Mouse (Mus musculus): Measurements from ENCODE around the gene Grb10. TPM values are rescaled to one million over a fixed set of nuclear protein-coding genes. Genes with fewer than 3 reads are reported as not detected.
A peak's percentile ranks its signal among the peaks of the same experiment; 100 is the strongest.

The Grb10 gene
- polyA plus RNA-seq, 1 experiment from 2014 or later = 121 TPM

- Histone ChIP-seq H3K27ac (ENCODE audit: low read depth) (no peak overlapping the region), H3K27me3 (ENCODE audit: insufficient read depth, low read length) (no peaks in the 10 kb centered on the region), H3K9me3 (ENCODE audit: low read length) (no peaks in the 10 kb centered on the region), H3K4me3 (ENCODE audit: low read depth, low read length) (no peak overlapping the region), H3K36me3 (replicated peaks; ENCODE audit: insufficient read depth, low read length) (peaks cover 16% of the 10 kb centered on the region), H3K4me2 (ENCODE audit: low read depth, low read length) (no peak overlapping the region), H3K4me1 (ENCODE audit: insufficient read depth) (peaks cover 2% of the 10 kb centered on the region; the same call in 1 of the 2 replicates), H3K9ac (replicated peaks) (no peak overlapping the region)
- DNase-seq = no peak
- no peak for TF ChIP-seq CTCF (IDR thresholded peaks at IDR 0.05; ENCODE audit: low read depth)
- no peak for ATAC-seq
- 75% methylated on average over 10 of the region's 10 CpGs for WGBS (ENCODE audit: insufficient replicate concordance)
Measured at GRCm38 (mm10) chr11:11937340-11938030, 101.0 kb downstream of the Grb10 start.

GRCm38 (mm10) chr11:11934808-11935207 is 103.7 kb downstream of the Grb10 start:
- Histone ChIP-seq H3K9ac (replicated peaks) (no peak overlapping the region), H3K4me1 (ENCODE audit: insufficient read depth) (peaks cover 7% of the 10 kb centered on the region; the same call in 1 of the 2 replicates), H3K27ac (ENCODE audit: low read depth) (no peak overlapping the region), H3K27me3 (ENCODE audit: insufficient read depth, low read length) (no peaks in the 10 kb centered on the region), H3K4me3 (ENCODE audit: low read depth, low read length) (no peak overlapping the region), H3K9me3 (ENCODE audit: low read length) (no peaks in the 10 kb centered on the region), H3K4me2 (ENCODE audit: low read depth, low read length) (no peak overlapping the region), H3K36me3 (replicated peaks; ENCODE audit: insufficient read depth, low read length) (peaks cover 14% of the 10 kb centered on the region)
- DNase-seq (no peak), ATAC-seq (no peak)
- WGBS (ENCODE audit: insufficient replicate concordance) = 74% methylated on average over 8 of the region's 8 CpGs
- TF ChIP-seq CTCF (IDR thresholded peaks at IDR 0.05; ENCODE audit: low read depth) (no peak), EP300 (IDR thresholded peaks at IDR 0.05; ENCODE audit: low read depth) (no peak)

DNA sequence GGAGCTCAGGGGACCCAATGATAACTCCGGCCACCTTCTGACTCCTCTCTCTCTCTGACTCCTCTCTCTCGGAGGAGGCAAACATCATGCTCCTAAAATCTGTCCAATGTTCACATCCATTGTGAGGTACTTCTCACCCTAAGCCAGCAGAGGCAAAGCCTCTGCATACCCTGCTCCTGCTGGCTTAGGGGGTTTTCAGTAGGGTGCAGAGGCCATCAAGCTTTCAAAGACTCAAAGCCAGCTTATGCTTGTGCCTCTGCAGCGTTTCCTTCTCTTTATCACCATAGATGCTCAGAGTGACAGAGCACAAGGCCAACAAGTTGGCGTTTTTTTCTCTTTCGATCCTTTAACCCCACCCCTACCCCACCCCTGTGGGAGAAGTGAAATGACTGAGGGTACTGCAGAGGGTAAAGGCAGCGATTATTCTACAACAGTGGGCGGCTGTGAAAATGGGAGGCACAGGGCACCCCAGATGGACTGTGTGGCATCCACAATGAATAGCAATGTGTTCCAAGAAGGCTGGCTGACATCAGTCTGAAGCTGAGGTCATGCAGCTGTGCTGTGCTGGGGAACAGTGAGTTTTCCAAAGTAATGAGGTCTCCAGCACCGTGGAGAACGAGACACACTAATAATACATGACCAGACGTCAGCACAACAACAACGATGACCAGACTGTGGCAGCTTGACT is 106.2 kb downstream of the Grb10 start:
- Histone ChIP-seq H3K36me3 (replicated peaks; ENCODE audit: insufficient read depth, low read length) (peaks cover 9% of the 10 kb centered on the region; the same call in 1 of the 2 replicates), H3K9ac (replicated peaks) (no peak overlapping the region), H3K9me3 (ENCODE audit: low read length) (no peaks in the 10 kb centered on the region), H3K27ac (ENCODE audit: low read depth) (peak overlapping the region; percentile 19; the same call in 1 of the 2 replicates), H3K4me2 (ENCODE audit: low read depth, low read length) (no peak overlapping the region), H3K4me1 (ENCODE audit: insufficient read depth) (peaks cover 9% of the 10 kb centered on the region; the same call in 1 of the 2 replicates), H3K4me3 (ENCODE audit: low read depth, low read length) (no peak overlapping the region), H3K27me3 (ENCODE audit: insufficient read depth, low read length) (no peaks in the 10 kb centered on the region)
- WGBS (ENCODE audit: insufficient replicate concordance) = 77% methylated on average over 11 of the region's 11 CpGs
- no peak for ATAC-seq
- TF ChIP-seq EP300 (IDR thresholded peaks at IDR 0.05; ENCODE audit: low read depth) (no peak), CTCF (IDR thresholded peaks at IDR 0.05; ENCODE audit: low read depth) (no peak)
- DNase-seq = no peak

DNA sequence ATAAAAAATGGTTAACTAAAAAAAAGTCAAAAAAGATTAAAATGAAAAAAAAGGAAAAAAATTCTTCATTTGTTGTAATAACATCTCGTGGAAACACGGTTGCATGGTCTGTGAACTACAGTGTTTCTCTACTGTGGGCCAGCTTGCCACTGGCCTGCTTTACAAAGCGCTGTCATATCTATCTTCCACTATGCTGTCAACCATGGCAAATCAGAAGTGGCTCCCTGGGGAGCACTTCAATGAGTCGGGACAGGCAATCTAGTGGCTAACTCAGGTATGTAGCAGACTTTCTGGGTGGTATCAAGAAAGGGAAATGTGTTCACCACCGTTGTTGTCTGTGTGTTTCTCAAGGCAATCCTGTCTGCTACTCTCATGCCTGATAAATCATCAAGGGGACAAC is 106.8 kb downstream of the Grb10 start:
- H3K9ac ChIP-seq (replicated peaks) = no peak overlapping the region
- H3K27ac ChIP-seq (ENCODE audit: low read depth) = 0 out of 2 replicates have a peak overlapping the region, but pooled peaks have one; percentile 19
- peaks cover 9% of the 10 kb centered on the region; the same call in 1 of the 2 replicates for H3K4me1 ChIP-seq (ENCODE audit: insufficient read depth)
- TF ChIP-seq CTCF (IDR thresholded peaks at IDR 0.05; ENCODE audit: low read depth) (no peak), EP300 (IDR thresholded peaks at IDR 0.05; ENCODE audit: low read depth) (no peak)
- H3K36me3 ChIP-seq (replicated peaks; ENCODE audit: insufficient read depth, low read length) = peaks cover 9% of the 10 kb centered on the region; the same call in 1 of the 2 replicates
- no peak overlapping the region for H3K4me3 ChIP-seq (ENCODE audit: low read depth, low read length)
- no peak for ATAC-seq
- H3K27me3 ChIP-seq (ENCODE audit: insufficient read depth, low read length) = no peaks in the 10 kb centered on the region
- no peaks in the 10 kb centered on the region for H3K9me3 ChIP-seq (ENCODE audit: low read length)
- 78% methylated on average over 5 of the region's 5 CpGs for WGBS (ENCODE audit: insufficient replicate concordance)
- H3K4me2 ChIP-seq (ENCODE audit: low read depth, low read length) = no peak overlapping the region
- no peak for DNase-seq

GRCm38 (mm10) chr11:11930527-11930926 is 108.0 kb downstream of the Grb10 start:
- H3K4me2 ChIP-seq (ENCODE audit: low read depth, low read length) = no peak overlapping the region
- H3K4me3 ChIP-seq (ENCODE audit: low read depth, low read length) = no peak overlapping the region
- 78% methylated on average over 11 of the region's 11 CpGs for WGBS (ENCODE audit: insufficient replicate concordance)
- ATAC-seq (no peak), DNase-seq (no peak)
- TF ChIP-seq CTCF (IDR thresholded peaks at IDR 0.05; ENCODE audit: low read depth) (no peak), EP300 (IDR thresholded peaks at IDR 0.05; ENCODE audit: low read depth) (no peak)
- peaks cover 7% of the 10 kb centered on the region; the same call in 1 of the 2 replicates for H3K36me3 ChIP-seq (replicated peaks; ENCODE audit: insufficient read depth, low read length)
- peaks cover 9% of the 10 kb centered on the region; the same call in 1 of the 2 replicates for H3K4me1 ChIP-seq (ENCODE audit: insufficient read depth)
- H3K27ac ChIP-seq (ENCODE audit: low read depth) = no peak overlapping the region
- H3K27me3 ChIP-seq (ENCODE audit: insufficient read depth, low read length) = no peaks in the 10 kb centered on the region
- no peak overlapping the region for H3K9ac ChIP-seq (replicated peaks)
- H3K9me3 ChIP-seq (ENCODE audit: low read length) = no peaks in the 10 kb centered on the region

- TF ChIP-seq EP300 (IDR thresholded peaks at IDR 0.05; ENCODE audit: low read depth) = no peak
- no peak for TF ChIP-seq CTCF (IDR thresholded peaks at IDR 0.05; ENCODE audit: low read depth)
- peaks cover 9% of the 10 kb centered on the region; the same call in 1 of the 2 replicates for H3K4me1 ChIP-seq (ENCODE audit: insufficient read depth)
- WGBS (ENCODE audit: insufficient replicate concordance) = 77% methylated on average over 3 of the region's 3 CpGs
- peak overlapping the region; percentile 80 for H3K27ac ChIP-seq (ENCODE audit: low read depth)
- H3K4me3 ChIP-seq (ENCODE audit: low read depth, low read length) = no peak overlapping the region
- H3K27me3 ChIP-seq (ENCODE audit: insufficient read depth, low read length) = no peaks in the 10 kb centered on the region
- no peak overlapping the region for H3K9ac ChIP-seq (replicated peaks)
- H3K4me2 ChIP-seq (ENCODE audit: low read depth, low read length) = no peak overlapping the region
- H3K9me3 ChIP-seq (ENCODE audit: low read length) = no peaks in the 10 kb centered on the region
- ATAC-seq (peak; percentile 15), DNase-seq (no peak)
- H3K36me3 ChIP-seq (replicated peaks; ENCODE audit: insufficient read depth, low read length) = peaks cover 7% of the 10 kb centered on the region; the same call in 1 of the 2 replicates
Measured at GRCm38 (mm10) chr11:11929059-11929458, 109.4 kb downstream of the Grb10 start.

Data from liver, postnatal 0 days (tissue).